8 mouse cellular contexts compared by ENCODE assay signal in genomic region chr13:21326191-21326590, GRCm38 (mm10). TPM values are rescaled to one million over a fixed set of nuclear protein-coding genes. Genes with fewer than 3 reads are reported as not detected.
DNase-seq lines count a peak whose midpoint lies in the region; ATAC-seq and TF ChIP-seq lines count a peak whose summit lies in the region.

No protein-coding gene starts in this region.

- no peaks in the 10 kb centered on the region for H3K9me3 ChIP-seq in forebrain, embryonic 14.5 days (replicated peaks; ENCODE audit: control insufficient read depth, low read length)
- no peaks in the 10 kb centered on the region for H3K9me3 ChIP-seq in intestine, postnatal 0 days (ENCODE audit: control insufficient read depth)
- no peaks in the 10 kb centered on the region for H3K9me3 ChIP-seq in midbrain, embryonic 14.5 days (ENCODE audit: control insufficient read depth, low read length)

- no peaks in the 10 kb centered on the region for H3K27me3 ChIP-seq in forebrain, embryonic 14.5 days (replicated peaks; ENCODE audit: control insufficient read depth, insufficient read depth, low read length)
- no peaks in the 10 kb centered on the region for H3K27me3 ChIP-seq in intestine, postnatal 0 days (replicated peaks; ENCODE audit: control insufficient read depth, insufficient read depth, low read length)
- H3K27me3 ChIP-seq in midbrain, embryonic 14.5 days (ENCODE audit: control insufficient read depth, insufficient read depth, low read length), result no peaks in the 10 kb centered on the region

- ATAC-seq in forebrain, embryonic 14.5 days, result peak; percentile 42; the same call in 1 of the 2 replicates
- peak; percentile 56; the same call in 1 of the 2 replicates for ATAC-seq in intestine, postnatal 0 days
- no peak for ATAC-seq in midbrain, embryonic 14.5 days (ENCODE audit: low FRiP score, low TSS enrichment)

- peak; percentile 69 for TF ChIP-seq CTCF in intestine, postnatal 0 days (IDR thresholded peaks at IDR 0.05; ENCODE audit: low read depth)

- H3K36me3 ChIP-seq in forebrain, embryonic 14.5 days (ENCODE audit: control insufficient read depth, insufficient read depth, low read length), result no peaks in the 10 kb centered on the region
- H3K36me3 ChIP-seq in intestine, postnatal 0 days (ENCODE audit: control insufficient read depth, insufficient read depth), result no peaks in the 10 kb centered on the region
- no peaks in the 10 kb centered on the region for H3K36me3 ChIP-seq in midbrain, embryonic 14.5 days (ENCODE audit: control insufficient read depth, insufficient read depth, low read length)

- no peak overlapping the region for H3K27ac ChIP-seq in forebrain, embryonic 14.5 days (ENCODE audit: low read depth, low read length)
- no peak overlapping the region for H3K27ac ChIP-seq in intestine, postnatal 0 days (ENCODE audit: low read depth, low read length)
- no peak overlapping the region for H3K27ac ChIP-seq in midbrain, embryonic 14.5 days (replicated peaks; ENCODE audit: low read depth, low read length)

- DNase-seq in cerebellum, adult 9-11 months, result peak; percentile 21
- DNase-seq in cerebellum, postnatal 25 days, result no peak
- DNase-seq in MEL-GATA-1-ER (ENCODE audit: extremely low read depth, low read depth), result peak; percentile 34
- DNase-seq in forebrain, embryonic 14.5 days (ENCODE audit: low spot score), result peak; percentile 55
- DNase-seq in midbrain, embryonic 14.5 days, result peak; percentile 56
- DNase-seq in right cerebral cortex, adult 2 months (ENCODE audit: low spot score in 2 of 2), result no peak
- DNase-seq in right cerebral cortex, postnatal 10 days (ENCODE audit: low spot score in 2 of 2), result no peak

- WGBS in forebrain, embryonic 14.5 days, result 4% methylated on average over 4 of the region's 4 CpGs
- WGBS in intestine, postnatal 0 days, result 15% methylated on average over 4 of the region's 4 CpGs
- WGBS in midbrain, embryonic 14.5 days, result 11% methylated on average over 4 of the region's 4 CpGs

- no peak overlapping the region for H3K9ac ChIP-seq in forebrain, embryonic 14.5 days (ENCODE audit: low read length)
- no peak overlapping the region for H3K9ac ChIP-seq in intestine, postnatal 0 days (ENCODE audit: low read depth, low read length)
- no peak overlapping the region for H3K9ac ChIP-seq in midbrain, embryonic 14.5 days (replicated peaks; ENCODE audit: low read length)

- H3K4me2 ChIP-seq in forebrain, embryonic 14.5 days (ENCODE audit: low read length), result peak overlapping the region; percentile 47
- H3K4me2 ChIP-seq in intestine, postnatal 0 days (replicated peaks; ENCODE audit: low read depth), result peak overlapping the region; percentile 57
- H3K4me2 ChIP-seq in midbrain, embryonic 14.5 days (ENCODE audit: low read length), result peak overlapping the region; percentile 54

- peak overlapping the region; percentile 26; the same call in 1 of the 2 replicates for H3K4me3 ChIP-seq in forebrain, embryonic 14.5 days (ENCODE audit: low read depth, low read length)
- H3K4me3 ChIP-seq in intestine, postnatal 0 days (ENCODE audit: low read depth, low read length), result peak overlapping the region; percentile 33; the same call in 1 of the 2 replicates
- peak overlapping the region; percentile 31 for H3K4me3 ChIP-seq in midbrain, embryonic 14.5 days (replicated peaks; ENCODE audit: low read depth, low read length)

- H3K4me1 ChIP-seq in forebrain, embryonic 14.5 days (ENCODE audit: control insufficient read depth, insufficient read depth, low read length), result peaks cover 3% of the 10 kb centered on the region; the same call in 1 of the 2 replicates
- H3K4me1 ChIP-seq in intestine, postnatal 0 days (replicated peaks; ENCODE audit: control insufficient read depth, insufficient read depth, low read length), result 0 out of 2 replicates have a peak, but pooled peaks cover 4% of the 10 kb centered on the region
- peaks cover 6% of the 10 kb centered on the region; the same call in 1 of the 2 replicates for H3K4me1 ChIP-seq in midbrain, embryonic 14.5 days (ENCODE audit: control insufficient read depth, insufficient read depth, low read length)

RNA-seq across cellular contexts. Expression of gene Gpx6, which starts 14.3 kb away (rescaled TPM):
- not detected in 2 replicates for polyA plus RNA-seq in forebrain, embryonic 14.5 days (2014; fragmentation: Nextera tagmentation; extraction: Ambion mirVana)
- not detected in 2 replicates for polyA plus RNA-seq in intestine, postnatal 0 days (2015; fragmentation: Nextera tagmentation; extraction: Ambion mirVana)
- polyA plus RNA-seq in midbrain, embryonic 14.5 days (2014; fragmentation: Nextera tagmentation; extraction: Ambion mirVana), result not detected in 2 replicates

RNA-seq across cellular contexts. Expression of gene Olfr1367, which starts 20.5 kb away (rescaled TPM):
- not detected in 2 replicates for polyA plus RNA-seq in forebrain, embryonic 14.5 days (2014; fragmentation: Nextera tagmentation; extraction: Ambion mirVana)
- polyA plus RNA-seq in intestine, postnatal 0 days (2015; fragmentation: Nextera tagmentation; extraction: Ambion mirVana), result not detected in 2 replicates
- not detected in 2 replicates for polyA plus RNA-seq in midbrain, embryonic 14.5 days (2014; fragmentation: Nextera tagmentation; extraction: Ambion mirVana)

RNA-seq across cellular contexts. Expression of gene Gpx5, which starts 33.7 kb away (rescaled TPM):
- polyA plus RNA-seq in forebrain, embryonic 14.5 days (2014; fragmentation: Nextera tagmentation; extraction: Ambion mirVana), result not detected in 2 replicates
- not detected in 2 replicates for polyA plus RNA-seq in intestine, postnatal 0 days (2015; fragmentation: Nextera tagmentation; extraction: Ambion mirVana)
- not detected in 2 replicates for polyA plus RNA-seq in midbrain, embryonic 14.5 days (2014; fragmentation: Nextera tagmentation; extraction: Ambion mirVana)

RNA-seq across cellular contexts. Expression of gene Zscan12, which starts 36.4 kb away (rescaled TPM):
- polyA plus RNA-seq in forebrain, embryonic 14.5 days (2014; fragmentation: Nextera tagmentation; extraction: Ambion mirVana), result 14.7 and 15.0 TPM in 2 replicates
- 3.5 and 3.9 TPM in 2 replicates for polyA plus RNA-seq in intestine, postnatal 0 days (2015; fragmentation: Nextera tagmentation; extraction: Ambion mirVana)
- polyA plus RNA-seq in midbrain, embryonic 14.5 days (2014; fragmentation: Nextera tagmentation; extraction: Ambion mirVana), result 11.8 and 15.9 TPM in 2 replicates

Comparison
In these comparisons a context has a peak if more than half of its experiments do, and no peak if none do; other contexts are left out.
1. DNase-seq: peak in cerebellum, adult 9-11 months (single experiment), MEL-GATA-1-ER (single experiment), forebrain, embryonic 14.5 days (single experiment) and midbrain, embryonic 14.5 days (single experiment); none in cerebellum, postnatal 25 days (0 of 2), right cerebral cortex, adult 2 months (0 of 2) and right cerebral cortex, postnatal 10 days (0 of 2).
2. Peak in every context shown above with its lines, with median percentiles within 50 percentile points of each other: H3K4me2 ChIP-seq and H3K4me3 ChIP-seq.